ENCODE assay signal across 25 mouse cellular contexts in genomic region chr14:89755831-89756230, GRCm38 (mm10).
"Had no signal": no experiment of that assay in that cellular context is flagged by ENCODE, and none has a peak within 500 bp of the region (broad histone marks: within the 10 kb centered on the region; RNA-seq: fewer than 3 reads in every experiment).

No protein-coding gene starts in this region.

- H3K4me3 ChIP-seq: heart, embryonic 10.5 days; heart, embryonic 12.5 days; hindbrain, embryonic 10.5 days; hindbrain, embryonic 12.5 days; intestine, embryonic 15.5 days; layer of hippocampus, adult 2 months; left cerebral cortex, adult 2 months; limb, embryonic 10.5 days; limb, embryonic 12.5 days; liver, embryonic 13.5 days had no signal

- H3K27ac ChIP-seq: heart, embryonic 10.5 days; hindbrain, embryonic 10.5 days; hindbrain, embryonic 12.5 days; hindbrain, embryonic 14.5 days; intestine, embryonic 15.5 days; layer of hippocampus, adult 2 months; left cerebral cortex, adult 2 months; limb, embryonic 10.5 days; limb, embryonic 12.5 days; liver, embryonic 13.5 days had no signal

- H3K36me3 ChIP-seq: heart, embryonic 10.5 days; heart, embryonic 12.5 days; hindbrain, embryonic 10.5 days; hindbrain, embryonic 12.5 days; intestine, embryonic 15.5 days; limb, embryonic 10.5 days; limb, embryonic 12.5 days; liver, embryonic 13.5 days had no signal

- H3K4me2 ChIP-seq: heart, embryonic 12.5 days; hindbrain, embryonic 12.5 days; hindbrain, embryonic 14.5 days; intestine, embryonic 15.5 days; limb, embryonic 12.5 days; liver, embryonic 11.5 days; liver, embryonic 13.5 days had no signal

- H3K27me3 ChIP-seq: heart, embryonic 12.5 days; hindbrain, embryonic 12.5 days; intestine, embryonic 15.5 days; limb, embryonic 12.5 days; liver, embryonic 13.5 days had no signal

- H3K4me1 ChIP-seq: heart, embryonic 10.5 days; heart, embryonic 12.5 days; hindbrain, embryonic 10.5 days; hindbrain, embryonic 12.5 days; intestine, embryonic 15.5 days; limb, embryonic 10.5 days; limb, embryonic 12.5 days; liver, embryonic 13.5 days had no signal

- H3K9ac ChIP-seq: heart, embryonic 12.5 days; hindbrain, embryonic 12.5 days; hindbrain, embryonic 14.5 days; intestine, embryonic 15.5 days; limb, embryonic 12.5 days; liver, embryonic 13.5 days had no signal

- H3K9me3 ChIP-seq: heart, embryonic 10.5 days; heart, embryonic 12.5 days; hindbrain, embryonic 10.5 days; hindbrain, embryonic 12.5 days; intestine, embryonic 15.5 days; limb, embryonic 10.5 days; limb, embryonic 12.5 days; liver, embryonic 13.5 days had no signal

- ATAC-seq: hindbrain, embryonic 16.5 days; inflammation-experienced regulatory T-cells, adult 6 months; intestine, embryonic 15.5 days; intestine, postnatal 0 days had no signal

- DNase-seq: gastrocnemius, postnatal 25 days; heart, adult 18-20 months; heart, postnatal 10 days; heart, postnatal 4 days; kidney, adult 18-20 months; kidney, adult 8-10 months; kidney, postnatal 10 days; kidney, postnatal 25 days; kidney, postnatal 4 days; liver; liver, embryonic 13.5 days had no signal
